Mouse (Mus musculus) left cerebral cortex, postnatal 25 days (tissue): ENCODE data around the gene Zfp873. TPM values are rescaled to one million over a fixed set of nuclear protein-coding genes. Genes with fewer than 3 reads are reported as not detected.
"Not testable (repeated sequence)": the region's sequence is repeated elsewhere in the genome, so short reads cannot be mapped to it uniquely, and the experiment has no call there.

Experiments used
- DNase-seq, 2 experiments: peaks; one replicate each; pipeline ENCODE4 v3.0.0; 2022; ENCODE audit warnings: low spot score in 2 of 2, mixed read lengths in 1 of 2
- intact Hi-C: fragments of 180-260 bp; cut with DNase I; formaldehyde crosslinking; loops from one replicate; pipeline ENCODE4 v1.15.1; 2025
- total RNA-seq, 2 experiments: library from RNA; stranded (reverse); gene quantifications; 2 replicates each; pipeline ENCODE4 v1.2.3; 2021

Zfp873 gene
- 10 to 100 TPM; 10.4 to 10.6 TPM for total RNA-seq

DNA sequence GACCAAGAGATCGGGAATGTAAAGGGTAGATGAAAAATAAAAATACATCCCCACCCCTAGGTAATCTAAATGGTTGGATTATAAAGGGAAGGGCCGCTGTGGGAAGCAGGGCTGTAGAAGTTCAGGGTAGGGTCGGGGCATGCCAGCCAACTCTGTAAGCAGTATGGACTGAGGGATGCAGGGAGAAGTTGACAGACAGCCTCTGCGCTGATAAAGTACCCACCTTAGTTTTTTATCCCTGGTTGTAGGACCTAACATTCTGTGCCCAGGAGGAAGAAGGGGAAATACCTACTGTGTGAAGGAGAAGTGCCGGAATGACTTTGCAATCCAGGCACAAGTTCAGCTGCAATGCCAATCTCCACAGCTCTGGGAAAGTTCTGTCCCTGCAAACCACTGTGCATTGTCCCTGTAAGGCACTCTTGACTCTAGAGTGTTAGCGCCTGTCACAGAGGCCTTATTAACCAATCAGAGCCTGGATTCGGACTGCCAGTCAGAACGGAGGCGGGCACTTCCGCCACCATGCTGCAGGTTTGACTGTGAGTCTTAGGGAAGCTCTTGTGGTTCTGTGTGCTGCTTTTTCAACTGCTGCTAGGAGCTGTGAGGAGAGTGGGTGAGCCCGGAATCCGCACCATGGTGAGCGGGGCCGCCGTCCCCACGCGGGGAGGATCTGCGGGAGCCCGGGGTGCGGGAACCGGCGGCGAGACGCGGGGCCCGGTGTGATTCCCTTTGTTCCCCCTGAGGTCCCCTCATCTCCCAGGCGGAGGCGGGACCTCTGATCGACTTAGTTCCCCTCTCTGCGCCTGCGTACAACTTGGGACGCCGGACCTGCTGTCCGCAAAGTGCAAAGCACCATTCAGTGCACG, at the start of gene Zfp873:
Gene Zfp873, plus strand, starts transcription at position 527 of the 863 bp plus-strand sequence.
- peak; percentile 92 to 97 for DNase-seq
- intact Hi-C loops = no loop called here

GRCm38 (mm10) chr10:82003209-82003608, 44.7 kb upstream of the Zfp873 start:
- intact Hi-C loops, DNase-seq: not testable (repeated sequence)

- DNase-seq, intact Hi-C loops: not testable (repeated sequence)
These were observed 43.1 kb upstream of the Zfp873 start for GRCm38 (mm10) chr10:82004822-82005221.

GRCm38 (mm10) chr10:82042191-82042590, 5.7 kb upstream of the Zfp873 start:
- DNase-seq = no peak
- intact Hi-C loops = no loop called here

GRCm38 (mm10) chr10:82046603-82047002, 1.3 kb upstream of the Zfp873 start:
- intact Hi-C loops = no loop called here
- DNase-seq = no peak

GRCm38 (mm10) chr10:82048460-82048804, 509 bp downstream of the Zfp873 start:
- intact Hi-C loops, DNase-seq: not testable (repeated sequence)

DNA sequence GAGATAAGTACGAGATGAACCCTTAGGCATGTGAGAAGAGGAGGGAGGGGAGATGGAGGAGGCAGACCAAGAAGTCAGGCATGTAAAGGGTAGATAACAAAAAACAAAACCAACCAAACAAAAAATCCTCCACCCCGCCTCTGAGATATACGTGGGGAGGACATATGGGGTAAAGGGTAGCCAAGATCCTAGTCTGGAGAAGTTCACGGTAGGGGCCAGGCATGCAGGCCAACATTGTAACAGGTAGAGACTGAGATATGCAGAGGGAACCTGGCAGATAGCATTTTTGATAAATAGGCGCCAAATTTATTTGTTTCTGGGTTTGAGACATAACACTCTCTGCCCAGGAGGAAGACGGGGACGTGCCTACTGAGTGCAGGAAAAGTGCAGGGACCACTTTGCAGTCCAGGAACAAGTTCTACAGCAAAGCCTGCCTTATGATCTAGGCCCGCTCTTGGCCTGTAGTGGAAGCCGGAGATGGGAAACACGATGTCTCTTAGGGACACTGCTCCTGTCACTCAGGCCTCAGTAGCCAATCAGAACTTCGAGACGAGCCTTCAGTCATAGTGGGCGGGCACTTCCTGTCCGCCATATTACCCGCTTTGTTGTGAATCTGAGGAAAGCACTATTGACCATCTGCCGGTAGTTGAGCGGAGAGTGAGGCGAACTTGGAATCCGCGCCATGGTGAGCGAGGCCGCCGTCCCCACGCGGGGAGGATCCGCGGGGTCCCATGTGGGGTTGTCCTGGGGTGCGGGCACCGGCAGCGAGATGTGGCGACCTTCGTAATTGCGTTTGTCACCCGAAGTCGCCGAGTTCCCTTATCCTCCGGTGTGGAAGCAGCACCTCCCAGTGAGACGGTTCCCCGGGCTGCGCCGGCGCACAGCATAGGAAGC, 35.1 kb downstream of the Zfp873 start, which contains the start of gene BC024063:
Gene BC024063, plus strand, starts transcription at position 626 of the 894 bp plus-strand sequence.
- peak; percentile 76 to 85 for DNase-seq
- intact Hi-C loops = not testable (repeated sequence)

GRCm38 (mm10) chr10:82083622-82083971, 35.7 kb downstream of the Zfp873 start:
- intact Hi-C loops = not testable (repeated sequence)
- peak in 1 of 2 experiments; percentile 7 for DNase-seq

Other genes starting within 250 kb of the Zfp873 start
- gene Gm4767, start 235.9 kb upstream of the Zfp873 start, total RNA-seq = 1 to 10 TPM; 2.3 to 2.9 TPM
- gene Gm32687, start 184.2 kb upstream of the Zfp873 start, total RNA-seq = 1 to 10 TPM; 3.6 to 3.7 TPM
- gene Zfp781, start 117.6 kb upstream of the Zfp873 start, total RNA-seq = 1 to 10 TPM; 4.4 to 4.5 TPM
- 1 to 10 TPM; 7.9 to 8.6 TPM for gene BC024063, start 35.2 kb downstream of the Zfp873 start, total RNA-seq
- 10 to 100 TPM in 1 of 2 experiments, 1 to 10 TPM in 1; 9.2 to 10.4 TPM for gene AU041133, start 79.9 kb downstream of the Zfp873 start, total RNA-seq
- gene Zfp938, start 193.2 kb downstream of the Zfp873 start, total RNA-seq = 10 to 100 TPM; 21.7 to 22.3 TPM